Mouse (Mus musculus) brown adipose tissue, adult 24 weeks (tissue): Measurements from ENCODE around the gene Akap2. TPM values are rescaled to one million over a fixed set of nuclear protein-coding genes. Genes with fewer than 3 reads are reported as not detected.

Source experiments
- polyA plus RNA-seq: library from polyadenylated mRNA; stranded (reverse); fragments of >200 nt; gene quantifications from 2 replicates; pipeline ENCODE4 v1.2.4, GENCODE M21; 2012; ENCODE audit not compliant: missing spikeins, insufficient read depth, insufficient read length

Gene Akap2
- polyA plus RNA-seq, 1 experiment, result 30.6 TPM

Other genes with a start within 250 kb of the Akap2 start
- 11.4 and 30.1 TPM in 2 replicates for gene Pakap, start 149.5 kb upstream of the Akap2 start, polyA plus RNA-seq
- not detected in 2 replicates for gene D630039A03Rik, start 198.6 kb downstream of the Akap2 start, polyA plus RNA-seq
- gene Txn1, start 238.8 kb downstream of the Akap2 start, polyA plus RNA-seq, result 176 and 213 TPM in 2 replicates